Mouse (Mus musculus): ENCODE data around the gene Ccnd3. TPM values are rescaled to one million over a fixed set of nuclear protein-coding genes. Genes with fewer than 3 reads are reported as not detected.

The Ccnd3 gene
- total and polyA plus RNA-seq, 3 experiments: 143 to 568 TPM; not detected in 1

- Histone ChIP-seq H3K27ac (ENCODE audit: control insufficient read depth, low read depth, low read length) (no peak overlapping the region), H3K36me3 (ENCODE audit: control insufficient read depth in 1 of 2, insufficient read depth in 2 of 2, low read length in 2 of 2) (no peaks in the 10 kb centered on the region; a peak in 2 of 4 replicates)
- no peak for DNase-seq (ENCODE audit: low read depth, low spot score)
Observed at GRCm38 (mm10) chr17:47492731-47493130, 12.1 kb upstream of the Ccnd3 start.

DNA sequence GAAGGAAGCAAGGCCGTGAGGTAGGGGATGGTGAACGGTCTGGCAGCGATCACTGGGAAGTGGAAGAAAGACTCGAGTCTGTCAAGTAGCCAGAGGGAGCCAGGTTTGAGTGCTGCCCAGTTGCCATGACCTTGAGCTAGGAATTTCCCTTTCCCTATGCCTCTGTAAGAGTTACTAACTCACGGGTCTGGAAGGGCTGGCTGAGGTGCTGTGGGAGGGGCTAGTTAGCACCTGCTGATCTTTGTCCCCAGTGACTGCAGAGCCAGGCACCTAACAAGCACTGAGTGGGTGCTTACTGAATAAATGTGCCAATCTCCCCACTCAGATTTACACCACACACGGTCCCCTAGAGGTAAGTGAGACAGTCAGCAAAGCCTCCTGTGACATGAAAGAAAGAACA lies 11.2 kb upstream of the Ccnd3 start:
- Histone ChIP-seq H3K4me3 (ENCODE audit: control insufficient read depth in 1 of 2, insufficient read depth in 1 of 2, low read depth in 2 of 2, low read length in 2 of 2) (no peak overlapping the region), H3K27me3 (ENCODE audit: control insufficient read depth in 1 of 2, insufficient read depth in 2 of 2, low read length in 2 of 2) (no peaks in the 10 kb centered on the region), H3K9me3 (replicated peaks; ENCODE audit: insufficient read depth, low read length) (no peaks in the 10 kb centered on the region), H3K36me3 (ENCODE audit: control insufficient read depth in 1 of 2, insufficient read depth in 2 of 2, low read length in 2 of 2) (no peaks in the 10 kb centered on the region; a peak in 2 of 4 replicates), H3K4me1 (ENCODE audit: control insufficient read depth in 1 of 2, insufficient read depth in 2 of 2, low read length in 2 of 2) (no peaks in the 10 kb centered on the region), H3K27ac (ENCODE audit: control insufficient read depth, low read depth, low read length) (no peak overlapping the region), H3K9ac (ENCODE audit: control insufficient read depth, low read depth, low read length, poor library complexity, severe bottlenecking) (no peak overlapping the region), H3K79me2 (ENCODE audit: control insufficient read depth, insufficient read depth, low read length, poor library complexity) (no peaks in the 10 kb centered on the region)
- no peak for DNase-seq (ENCODE audit: low read depth, low spot score)
- TF ChIP-seq CHD1 (IDR thresholded peaks at IDR 0.05; ENCODE audit: low read depth, low read length): no peak
- no peak for TF ChIP-seq GATA1 (IDR thresholded peaks at IDR 0.05; ENCODE audit: low read depth, low read length)
- no peak for TF ChIP-seq ZC3H11A (IDR thresholded peaks at IDR 0.05; ENCODE audit: low read depth, low read length)
- TF ChIP-seq NELFE (IDR thresholded peaks at IDR 0.05; ENCODE audit: low read depth, low read length): no peak
- TF ChIP-seq CHD2 (IDR thresholded peaks at IDR 0.05; ENCODE audit: low read length): no peak
- TF ChIP-seq CTCF (IDR thresholded peaks at IDR 0.05 in 2 of 3, conservative IDR thresholded peaks at IDR 0.05 in 1 of 3; ENCODE audit: control insufficient read depth in 1 of 3, insufficient read depth in 1 of 3, low read depth in 2 of 3, low read length in 3 of 3, poor library complexity in 1 of 3, severe bottlenecking in 1 of 3): no peak
- no peak for TF ChIP-seq ZMIZ1 (IDR thresholded peaks at IDR 0.05; ENCODE audit: low read depth, low read length)
- no peak for TF ChIP-seq UBTF (IDR thresholded peaks at IDR 0.05; ENCODE audit: borderline replicate concordance, insufficient read depth, low read depth, low read length)
- no peak for TF ChIP-seq POLR2AphosphoS5 (IDR thresholded peaks at IDR 0.05; ENCODE audit: borderline replicate concordance, low read depth, low read length)
- TF ChIP-seq ETS1 (IDR thresholded peaks at IDR 0.05; ENCODE audit: low read depth, low read length): no peak
- no peak for TF ChIP-seq ZNF384 (IDR thresholded peaks at IDR 0.05; ENCODE audit: low read depth, low read length)

More at GRCm38 (mm10) chr17:47492731-47493130, 12.1 kb upstream of the Ccnd3 start:
- Histone ChIP-seq H3K27me3 (ENCODE audit: control insufficient read depth in 1 of 2, insufficient read depth in 2 of 2, low read length in 2 of 2) (no peaks in the 10 kb centered on the region), H3K9me3 (replicated peaks; ENCODE audit: insufficient read depth, low read length) (no peaks in the 10 kb centered on the region), H3K4me1 (ENCODE audit: control insufficient read depth in 1 of 2, insufficient read depth in 2 of 2, low read length in 2 of 2) (no peaks in the 10 kb centered on the region), H3K9ac (ENCODE audit: control insufficient read depth, low read depth, low read length, poor library complexity, severe bottlenecking) (no peak overlapping the region), H3K79me2 (ENCODE audit: control insufficient read depth, insufficient read depth, low read length, poor library complexity) (no peaks in the 10 kb centered on the region), H3K4me3 (ENCODE audit: control insufficient read depth in 1 of 2, insufficient read depth in 1 of 2, low read depth in 2 of 2, low read length in 2 of 2) (no peak overlapping the region)
- no peak for TF ChIP-seq SMC3 (IDR thresholded peaks at IDR 0.05; ENCODE audit: low read depth, low read length)
- no peak for TF ChIP-seq GATA1 (IDR thresholded peaks at IDR 0.05; ENCODE audit: low read depth, low read length)
- TF ChIP-seq BHLHE40 (IDR thresholded peaks at IDR 0.05; ENCODE audit: borderline replicate concordance, low read depth, low read length): no peak
- no peak for TF ChIP-seq CTCF (IDR thresholded peaks at IDR 0.05 in 2 of 3, conservative IDR thresholded peaks at IDR 0.05 in 1 of 3; ENCODE audit: control insufficient read depth in 1 of 3, insufficient read depth in 1 of 3, low read depth in 2 of 3, low read length in 3 of 3, poor library complexity in 1 of 3, severe bottlenecking in 1 of 3)
- TF ChIP-seq CHD2 (IDR thresholded peaks at IDR 0.05; ENCODE audit: low read length): no peak
- TF ChIP-seq ELF1 (IDR thresholded peaks at IDR 0.05; ENCODE audit: low read depth, low read length): no peak
- TF ChIP-seq EP300 (IDR thresholded peaks at IDR 0.05; ENCODE audit: low read depth in 1 of 2, low read length in 2 of 2): no peak
- TF ChIP-seq NRF1 (IDR thresholded peaks at IDR 0.05; ENCODE audit: insufficient read depth, low read depth, low read length, poor library complexity, severe bottlenecking): no peak
- no peak for TF ChIP-seq MAZ (IDR thresholded peaks at IDR 0.05; ENCODE audit: low read depth, low read length)
- no peak for TF ChIP-seq CHD1 (IDR thresholded peaks at IDR 0.05; ENCODE audit: low read depth, low read length)
- no peak for TF ChIP-seq TAL1 (IDR thresholded peaks at IDR 0.05; ENCODE audit: low read length)

Measured in MEL (cell line).